Mouse (Mus musculus) liver, adult 2 months (tissue): ENCODE data around the gene Arhgap21. TPM values are rescaled to one million over a fixed set of nuclear protein-coding genes. Genes with fewer than 3 reads are reported as not detected.

Experiments used
- DNase-seq: peaks from one replicate; pipeline ENCODE4 v3.0.0-alpha.2; 2011; ENCODE audit warnings: low read depth, low spot score; ENCODE audit errors: extremely low read depth
- H3K27ac ChIP-seq: fragments of 200-500 bp; replicated peaks from 2 replicates; pipeline ENCODE4 v1.5.1; 2012; ENCODE audit warnings: low read depth, mild to moderate bottlenecking, control low read depth, inconsistent platforms, low read length; ENCODE audit not compliant: insufficient read depth
- H3K27me3 ChIP-seq: fragments of 200-500 bp; 2 replicates; pipeline ENCODE4 v1.6.1; 2012; ENCODE audit warnings: mild to moderate bottlenecking, moderate library complexity, low read length, inconsistent platforms; ENCODE audit not compliant: control insufficient read depth, insufficient read depth
- H3K36me3 ChIP-seq: fragments of 200-500 bp; 2 replicates; pipeline ENCODE4 v1.6.1; 2012; ENCODE audit warnings: low read length, inconsistent platforms; ENCODE audit not compliant: control insufficient read depth, insufficient read depth
- H3K4me1 ChIP-seq: fragments of 200-500 bp; 2 replicates; pipeline ENCODE4 v1.6.1; 2011; ENCODE audit warnings: low read length; ENCODE audit not compliant: control insufficient read depth, insufficient read depth
- H3K4me3 ChIP-seq: fragments of 200-500 bp; 2 replicates; pipeline ENCODE4 v1.5.1; 2011; ENCODE audit warnings: low read depth, mild to moderate bottlenecking, control low read depth, low read length, moderate library complexity; ENCODE audit not compliant: insufficient read depth
- H3K79me2 ChIP-seq: fragments of 200-500 bp; 2 replicates; pipeline ENCODE4 v1.6.1; 2012; ENCODE audit warnings: inconsistent platforms, mild to moderate bottlenecking, low read length, moderate library complexity; ENCODE audit not compliant: control insufficient read depth, insufficient read depth
- H3K9ac ChIP-seq: fragments of 200-500 bp; 2 replicates; pipeline ENCODE4 v1.6.1; 2012; ENCODE audit warnings: low read depth, mild to moderate bottlenecking, control low read depth, inconsistent platforms, low read length
- CTCF ChIP-seq: fragments of 200-500 bp; IDR thresholded peaks from 2 replicates; pipeline ENCODE4 v1.5.1; 2011; ENCODE audit warnings: low read depth, low read length, control low read depth
- POLR2A ChIP-seq: fragments of 200-500 bp; IDR thresholded peaks from 2 replicates; pipeline ENCODE4 v1.6.1; 2011; ENCODE audit warnings: low read length, control low read depth; ENCODE audit not compliant: insufficient read depth; ENCODE audit errors: extremely low read depth
- WGBS: fragments of 180-500 bp; shearing (Covaris S2); methylation state at CpG from one replicate; pipeline ENCODE4 v1.1.7; 2018; 5-methylcytosine and 5-hydroxymethylcytosine counted together
- polyA plus RNA-seq: library from polyadenylated mRNA; depleted of rRNA; stranded (reverse); fragments of >200 nt; gene quantifications from 2 replicates; pipeline ENCODE4 v1.2.3, GENCODE M21; 2012
- total RNA-seq: library from RNA; depleted of rRNA; stranded (reverse); fragments of >200 nt; gene quantifications from 2 replicates; pipeline ENCODE4 v1.2.3, GENCODE M21; 2014

Gene Arhgap21
- total and polyA plus RNA-seq, 2 experiments, result 7.2 to 19.2 TPM

DNA sequence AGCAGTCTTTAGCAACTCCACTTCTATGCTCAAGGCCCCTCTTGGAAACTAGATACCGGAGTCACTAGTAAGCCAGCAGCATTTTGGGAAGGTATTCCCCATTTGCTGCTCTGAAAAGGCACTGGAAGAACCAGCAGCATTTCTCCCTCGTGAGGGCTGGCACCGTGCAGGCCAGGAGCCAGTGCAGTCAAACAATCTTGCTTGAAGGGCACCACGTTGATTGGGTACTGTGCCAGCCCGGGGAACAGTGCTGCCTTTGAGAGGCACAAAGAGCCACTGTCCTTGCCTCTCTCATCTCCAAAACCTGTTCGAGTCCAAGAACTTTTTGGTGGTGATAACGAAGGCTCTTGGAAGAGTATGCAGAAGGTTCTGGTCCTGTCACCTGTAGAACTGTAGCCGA lies 33.9 kb upstream of the Arhgap21 start:
- 82% methylated on average over 8 of the region's 8 CpGs for WGBS
- no peaks in the 10 kb centered on the region for H3K79me2 ChIP-seq
- H3K9ac ChIP-seq, result no peak overlapping the region
- peaks cover 2% of the 10 kb centered on the region; the same call in 1 of the 2 replicates for H3K27me3 ChIP-seq
- no peaks in the 10 kb centered on the region for H3K4me1 ChIP-seq
- H3K27ac ChIP-seq, result no peak overlapping the region
- H3K4me3 ChIP-seq, result no peak overlapping the region
- no peak for DNase-seq
- H3K36me3 ChIP-seq, result no peaks in the 10 kb centered on the region
- TF ChIP-seq CTCF (no peak), POLR2A (no peak)

DNA sequence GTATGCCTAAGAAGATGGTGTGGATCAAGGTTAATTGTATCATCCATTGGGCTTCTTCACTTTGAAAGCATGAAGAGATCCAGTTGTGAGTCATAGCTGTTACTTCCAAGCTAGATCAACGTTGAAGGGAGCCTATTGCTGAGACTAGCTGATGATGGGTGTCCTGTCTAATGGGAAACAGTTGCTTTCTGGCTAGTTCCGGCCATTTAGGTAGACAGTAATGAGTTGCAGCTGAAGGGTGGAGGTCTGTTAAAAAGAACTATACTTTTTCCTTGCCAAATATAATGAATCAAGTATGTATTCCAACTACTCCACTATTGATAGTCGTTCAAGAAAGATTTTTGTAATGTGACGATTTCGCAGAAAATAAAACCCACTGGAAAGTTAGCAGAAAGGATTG lies 32.5 kb upstream of the Arhgap21 start:
- WGBS, result 87% methylated on average over 5 of the region's 5 CpGs
- Histone ChIP-seq H3K9ac (no peak overlapping the region), H3K36me3 (no peaks in the 10 kb centered on the region), H3K27ac (no peak overlapping the region), H3K4me3 (no peak overlapping the region), H3K4me1 (no peaks in the 10 kb centered on the region), H3K79me2 (no peaks in the 10 kb centered on the region), H3K27me3 (no peaks in the 10 kb centered on the region)
- no peak for DNase-seq
- TF ChIP-seq CTCF, result no peak
- no peak for TF ChIP-seq POLR2A

DNA sequence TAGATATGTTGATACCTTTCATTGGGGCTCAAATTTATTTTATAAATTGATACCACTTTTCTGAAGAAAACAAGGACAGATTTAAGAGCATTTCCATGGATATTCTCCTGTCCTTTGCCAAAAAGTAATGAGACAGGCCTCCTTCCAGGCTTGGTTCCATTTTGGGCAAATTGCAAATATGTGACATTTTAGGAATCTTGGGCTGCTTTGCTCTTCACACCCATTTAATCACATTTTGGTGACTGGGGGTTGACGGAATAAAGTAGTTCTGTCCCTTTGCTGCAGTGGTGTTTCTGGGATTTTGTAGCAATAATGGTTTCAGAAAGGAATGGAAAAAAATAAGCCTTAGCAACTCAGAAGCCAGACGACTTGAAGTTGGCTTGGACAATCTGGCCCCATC lies 26.9 kb upstream of the Arhgap21 start:
- H3K27me3 ChIP-seq, result no peaks in the 10 kb centered on the region
- no peak overlapping the region for H3K9ac ChIP-seq
- no peak overlapping the region for H3K4me3 ChIP-seq
- no peaks in the 10 kb centered on the region for H3K36me3 ChIP-seq
- H3K27ac ChIP-seq, result no peak overlapping the region
- no peak for DNase-seq
- H3K4me1 ChIP-seq, result no peaks in the 10 kb centered on the region
- H3K79me2 ChIP-seq, result no peaks in the 10 kb centered on the region
- WGBS, result 91% methylated on average over 2 of the region's 2 CpGs
- no peak for TF ChIP-seq CTCF
- TF ChIP-seq POLR2A, result no peak

DNA sequence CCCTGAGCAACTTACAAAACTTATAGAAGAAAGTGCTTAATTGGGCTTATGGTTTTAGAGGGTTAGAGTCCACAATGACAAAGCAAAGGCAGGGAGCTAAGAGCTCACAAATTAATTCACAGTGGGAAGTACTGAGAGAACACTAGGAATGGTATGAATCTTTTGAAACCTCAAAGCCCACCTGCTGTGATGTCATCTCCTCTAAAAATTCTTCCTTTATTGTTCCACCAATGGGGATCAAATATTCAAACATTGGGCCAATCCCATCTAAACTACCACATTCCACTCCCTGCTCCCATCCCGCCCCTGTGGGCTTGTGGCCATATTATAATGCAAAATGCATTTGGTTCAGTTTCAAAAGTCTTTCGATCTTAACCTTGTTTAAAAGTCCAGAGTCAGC lies 22.8 kb upstream of the Arhgap21 start:
- Histone ChIP-seq H3K4me3 (no peak overlapping the region), H3K4me1 (0 out of 2 replicates have a peak, but pooled peaks cover 3% of the 10 kb centered on the region), H3K27me3 (no peaks in the 10 kb centered on the region), H3K36me3 (no peaks in the 10 kb centered on the region), H3K9ac (no peak overlapping the region), H3K27ac (no peak overlapping the region), H3K79me2 (no peaks in the 10 kb centered on the region)
- no peak for TF ChIP-seq POLR2A
- TF ChIP-seq CTCF, result no peak
- WGBS, result 96% methylated on average over 2 of the region's 2 CpGs
- DNase-seq, result no peak

- no peaks in the 10 kb centered on the region for H3K27me3 ChIP-seq
- DNase-seq, result no peak
- no peak overlapping the region for H3K9ac ChIP-seq
- H3K4me3 ChIP-seq, result no peak overlapping the region
- no peak overlapping the region for H3K27ac ChIP-seq
- TF ChIP-seq POLR2A (no peak), CTCF (no peak)
- WGBS, result 73% methylated on average over 2 of the region's 2 CpGs
- no peaks in the 10 kb centered on the region for H3K36me3 ChIP-seq
- H3K79me2 ChIP-seq, result no peaks in the 10 kb centered on the region
- H3K4me1 ChIP-seq, result 0 out of 2 replicates have a peak, but pooled peaks cover 3% of the 10 kb centered on the region
These were observed 22.2 kb upstream of the Arhgap21 start for GRCm38 (mm10) chr2:20990907-20991306.

GRCm38 (mm10) chr2:20990056-20990455 lies 21.4 kb upstream of the Arhgap21 start:
- H3K27ac ChIP-seq, result no peak overlapping the region
- H3K27me3 ChIP-seq, result no peaks in the 10 kb centered on the region
- peak; percentile 73 for DNase-seq
- 0 out of 2 replicates have a peak, but pooled peaks cover 3% of the 10 kb centered on the region for H3K4me1 ChIP-seq
- no peak overlapping the region for H3K9ac ChIP-seq
- 64% methylated on average over 3 of the region's 3 CpGs for WGBS
- TF ChIP-seq POLR2A (no peak), CTCF (no peak)
- H3K4me3 ChIP-seq, result no peak overlapping the region
- H3K36me3 ChIP-seq, result no peaks in the 10 kb centered on the region
- no peaks in the 10 kb centered on the region for H3K79me2 ChIP-seq
